Mouse (Mus musculus): ENCODE data around the gene Sprtn. TPM values are rescaled to one million over a fixed set of nuclear protein-coding genes. Genes with fewer than 3 reads are reported as not detected.

The Sprtn gene
- total and polyA plus RNA-seq, 3 experiments, result 27.2 to 31.8 TPM; not detected in 1

DNA sequence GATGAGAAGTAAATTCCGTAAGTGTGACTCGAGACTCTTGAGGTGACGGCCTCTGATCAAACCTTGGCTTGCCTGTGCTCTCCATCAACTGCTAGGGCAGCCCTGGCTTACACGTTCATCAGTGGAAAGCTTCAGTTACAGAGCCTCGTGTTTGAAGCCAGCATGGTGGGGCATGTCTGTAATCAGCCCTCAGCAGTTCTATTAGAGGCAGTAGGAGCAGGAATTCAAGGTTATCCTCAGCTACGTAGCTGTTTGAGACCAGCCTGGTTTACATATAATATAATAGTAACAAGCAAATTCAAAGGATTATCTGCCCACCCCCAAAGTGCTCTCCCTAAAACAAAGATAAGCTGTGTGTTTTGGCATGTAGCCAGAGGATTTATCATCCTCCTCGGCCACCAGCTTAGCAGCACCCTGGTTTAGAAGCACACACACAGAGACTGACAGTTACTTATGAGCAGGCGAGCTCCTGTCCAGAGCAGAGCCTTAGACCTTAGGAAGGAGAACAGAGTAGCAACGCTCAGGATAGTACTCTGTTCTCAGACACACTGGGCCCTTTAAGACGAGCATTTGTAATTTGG is 18.6 kb upstream of the Sprtn start:
- peak overlapping the region; percentile 66 for H3K27ac ChIP-seq (ENCODE audit: control insufficient read depth, low read depth, low read length)
- peak; percentile 93 for DNase-seq (ENCODE audit: low read depth, low spot score)
- H3K4me3 ChIP-seq (ENCODE audit: control insufficient read depth in 1 of 2, insufficient read depth in 1 of 2, low read depth in 2 of 2, low read length in 2 of 2), result no peak overlapping the region
- H3K79me2 ChIP-seq (ENCODE audit: control insufficient read depth, insufficient read depth, low read length, poor library complexity), result no peaks in the 10 kb centered on the region; the same call in 1 of the 2 replicates
- H3K36me3 ChIP-seq (ENCODE audit: control insufficient read depth in 1 of 2, insufficient read depth in 2 of 2, low read length in 2 of 2), result peaks cover 18 to 26% of the 10 kb centered on the region in 2 experiments
- H3K27me3 ChIP-seq (ENCODE audit: control insufficient read depth in 1 of 2, insufficient read depth in 2 of 2, low read length in 2 of 2), result no peaks in the 10 kb centered on the region
- H3K9me3 ChIP-seq (replicated peaks; ENCODE audit: insufficient read depth, low read length), result no peaks in the 10 kb centered on the region
- TF ChIP-seq RCOR1 (IDR thresholded peaks at IDR 0.05; ENCODE audit: low read depth, low read length) (peak; percentile 85), SIN3A (IDR thresholded peaks at IDR 0.05; ENCODE audit: low read length) (peak; percentile 80), HCFC1 (IDR thresholded peaks at IDR 0.05; ENCODE audit: low read depth, low read length) (no peak), USF1 (IDR thresholded peaks at IDR 0.05; ENCODE audit: low read depth, low read length) (no peak), ZC3H11A (IDR thresholded peaks at IDR 0.05; ENCODE audit: low read depth, low read length) (no peak), CHD2 (IDR thresholded peaks at IDR 0.05; ENCODE audit: low read length) (no peak), ETS1 (IDR thresholded peaks at IDR 0.05; ENCODE audit: low read depth, low read length) (peak; percentile 87), EP300 (IDR thresholded peaks at IDR 0.05; ENCODE audit: low read depth in 1 of 2, low read length in 2 of 2) (peak; percentile 78 to 79), POLR2A (IDR thresholded peaks at IDR 0.05; ENCODE audit: control insufficient read depth in 1 of 2, insufficient read depth in 1 of 2, low read depth in 1 of 2, low read length in 2 of 2, poor library complexity in 1 of 2) (no peak), MAZ (IDR thresholded peaks at IDR 0.05; ENCODE audit: low read depth, low read length) (no peak), MXI1 (IDR thresholded peaks at IDR 0.05; ENCODE audit: low read depth, low read length) (peak; percentile 68), MYB (IDR thresholded peaks at IDR 0.05; ENCODE audit: low read depth, low read length) (no peak), TAL1 (IDR thresholded peaks at IDR 0.05; ENCODE audit: low read length) (peak; percentile 65), ELF1 (IDR thresholded peaks at IDR 0.05; ENCODE audit: low read depth, low read length) (no peak), NELFE (IDR thresholded peaks at IDR 0.05; ENCODE audit: low read depth, low read length) (no peak), MAFK (IDR thresholded peaks at IDR 0.05; ENCODE audit: borderline replicate concordance, low read depth, low read length) (no peak), POLR2AphosphoS2 (IDR thresholded peaks at IDR 0.05; ENCODE audit: low read length) (no peak), TCF12 (IDR thresholded peaks at IDR 0.05; ENCODE audit: low read depth, low read length) (peak; percentile 80), USF2 (IDR thresholded peaks at IDR 0.05; ENCODE audit: borderline replicate concordance in 1 of 2, insufficient read depth in 1 of 2, low read depth in 1 of 2, low read length in 2 of 2) (no peak), NRF1 (IDR thresholded peaks at IDR 0.05; ENCODE audit: insufficient read depth, low read depth, low read length, poor library complexity, severe bottlenecking) (no peak), CHD1 (IDR thresholded peaks at IDR 0.05; ENCODE audit: low read depth, low read length) (no peak), POLR2AphosphoS5 (IDR thresholded peaks at IDR 0.05; ENCODE audit: borderline replicate concordance, low read depth, low read length) (no peak), KAT2A (conservative IDR thresholded peaks at IDR 0.05; ENCODE audit: low read depth, low read length) (no peak), GATA1 (IDR thresholded peaks at IDR 0.05; ENCODE audit: low read depth, low read length) (peak; percentile 90), SMC3 (IDR thresholded peaks at IDR 0.05; ENCODE audit: low read depth, low read length) (no peak), MAX (IDR thresholded peaks at IDR 0.05; ENCODE audit: low read length) (peak; percentile 88), MYC (IDR thresholded peaks at IDR 0.05; ENCODE audit: low read depth, low read length) (peak; percentile 77)
- H3K4me1 ChIP-seq (ENCODE audit: control insufficient read depth in 1 of 2, insufficient read depth in 2 of 2, low read length in 2 of 2), result peaks cover 8 to 17% of the 10 kb centered on the region in 2 experiments
- H3K9ac ChIP-seq (ENCODE audit: control insufficient read depth, low read depth, low read length, poor library complexity, severe bottlenecking), result peak overlapping the region; percentile 9; the same call in 1 of the 2 replicates

Data from MEL (cell line).